Mouse (Mus musculus) ovary, postnatal 36 days (tissue): ENCODE results near the gene Aurkc.
"Not testable (repeated sequence)": the region's sequence is repeated elsewhere in the genome, so short reads cannot be mapped to it uniquely, and the experiment has no call there.

Experiments used
- DNase-seq: peaks from one replicate; pipeline ENCODE4 v3.0.0; 2022; ENCODE audit warnings: low spot score, mixed read lengths

Gene Aurkc

DNA sequence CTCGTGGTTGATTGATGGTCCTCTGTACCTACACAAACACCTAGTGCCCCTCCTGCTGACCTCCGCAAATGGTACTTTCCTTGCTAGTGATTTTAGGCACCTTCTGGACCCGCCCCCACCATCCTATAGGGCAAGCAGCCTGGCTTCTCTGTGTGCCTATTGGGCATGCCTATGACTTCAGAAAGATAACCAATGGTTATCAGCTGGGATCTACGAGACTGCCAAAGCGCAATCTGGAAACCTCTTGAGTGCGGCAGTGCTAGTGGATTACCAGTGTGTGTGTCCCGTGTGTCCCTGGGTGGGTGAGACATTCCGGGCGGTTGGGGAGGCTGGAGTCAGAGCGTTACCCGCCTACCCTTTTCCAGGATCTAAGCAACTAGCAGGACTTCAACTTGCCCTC is at the start of gene Aurkc:
Aurkc (plus strand) TSS at position 50 of the 400 bp plus-strand sequence.
- not testable (repeated sequence) for DNase-seq

DNA sequence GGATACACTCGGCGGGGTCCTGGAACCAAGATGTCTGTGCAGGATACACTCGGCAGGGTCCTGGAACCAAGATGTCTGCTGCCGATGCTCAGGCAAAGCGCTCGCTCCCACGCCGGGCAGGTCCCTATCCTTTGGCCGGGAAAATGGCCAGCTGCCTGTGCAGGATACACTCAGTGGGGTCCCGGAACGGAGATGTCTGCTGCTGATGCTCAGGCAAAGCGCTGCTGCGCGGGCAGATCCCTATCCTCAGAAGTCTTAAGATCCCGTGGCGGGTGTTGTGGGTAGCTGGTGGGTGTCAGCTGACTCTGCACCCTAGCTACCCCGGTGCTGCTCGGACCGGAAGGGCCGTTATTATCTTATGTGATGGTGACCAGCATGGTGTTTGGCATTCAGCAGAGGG is 47.0 kb upstream of the Aurkc start:
- DNase-seq, result not testable (repeated sequence)

GRCm38 (mm10) chr7:6956576-6956975 is 38.5 kb upstream of the Aurkc start:
- no peak for DNase-seq

DNA sequence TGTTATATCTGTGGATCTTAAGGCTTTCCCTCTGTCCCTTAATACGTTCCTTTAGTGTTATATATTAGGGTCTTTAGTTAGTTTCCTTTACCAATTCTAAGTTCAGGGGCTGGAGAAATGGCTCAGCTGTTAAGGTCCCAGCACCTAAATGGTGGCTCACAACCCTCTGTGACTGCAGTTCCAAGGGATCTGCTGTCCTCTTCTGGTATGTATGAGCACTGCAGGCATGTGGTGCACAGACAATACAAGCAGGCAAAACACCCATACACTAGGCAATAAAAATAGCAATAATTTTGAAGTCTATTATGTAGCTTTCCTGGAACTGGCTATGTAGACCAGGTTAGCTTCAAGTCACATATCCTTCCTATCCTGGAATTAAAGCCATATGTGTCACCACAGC is 36.5 kb upstream of the Aurkc start:
- DNase-seq, result no peak

- DNase-seq, result no peak
Observed at GRCm38 (mm10) chr7:6973566-6973965, 21.5 kb upstream of the Aurkc start.

DNA sequence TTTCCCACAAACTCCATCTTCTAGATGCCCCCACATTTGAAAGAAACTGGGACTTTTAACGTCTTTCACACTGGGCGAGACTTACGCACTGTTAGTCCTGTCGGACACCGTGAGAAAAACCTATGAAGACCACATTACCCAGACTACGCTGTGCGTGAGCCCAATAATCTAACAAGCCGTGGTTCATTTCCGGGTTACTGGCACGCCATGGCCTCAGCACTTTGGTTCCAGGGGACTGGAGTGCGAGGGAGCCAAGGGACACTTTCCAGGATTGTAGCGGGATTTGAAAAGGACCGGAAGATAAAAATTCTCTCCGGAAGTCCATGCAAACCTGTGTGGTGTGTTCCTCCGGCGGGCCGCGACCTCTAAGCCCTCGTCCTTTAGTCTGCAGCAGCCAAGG is 18.2 kb upstream of the Aurkc start:
- DNase-seq, result no peak

GRCm38 (mm10) chr7:6998914-6999313 is 3.8 kb downstream of the Aurkc start:
- not testable (repeated sequence) for DNase-seq

- DNase-seq, result not testable (repeated sequence)
Observed at GRCm38 (mm10) chr7:7005441-7005840, 10.3 kb downstream of the Aurkc start.

- no peak for DNase-seq
Observed at GRCm38 (mm10) chr7:7027445-7027844, 32.3 kb downstream of the Aurkc start.

GRCm38 (mm10) chr7:7049659-7050320 is 54.7 kb downstream of the Aurkc start:
- DNase-seq, result not testable (repeated sequence)
